Mouse (Mus musculus) heart, adult 2 months (tissue): ENCODE measurements around the gene 4930404N11Rik. TPM values are rescaled to one million over a fixed set of nuclear protein-coding genes. Genes with fewer than 3 reads are reported as not detected.
A peak's percentile ranks its signal among the peaks of the same experiment; 100 is the strongest.

Experiments used
- DNase-seq, 2 experiments: peaks; one replicate each; pipeline ENCODE4 v3.0.0; 2021
- H3K27ac ChIP-seq: fragments of 200-600 bp; 2 replicates; pipeline ENCODE4 v1.8.1; 2022
- H3K27me3 ChIP-seq: fragments of 200-500 bp; 2 replicates; pipeline ENCODE4 v1.6.1; 2012; ENCODE audit warnings: mild to moderate bottlenecking, low read length, inconsistent platforms, mixed read lengths; ENCODE audit not compliant: control insufficient read depth, insufficient read depth
- H3K36me3 ChIP-seq: fragments of 200-500 bp; 2 replicates; pipeline ENCODE4 v1.6.1; 2012; ENCODE audit warnings: low read length, inconsistent platforms; ENCODE audit not compliant: control insufficient read depth, insufficient read depth
- H3K4me1 ChIP-seq: fragments of 200-500 bp; 2 replicates; pipeline ENCODE4 v1.6.1; 2011; ENCODE audit warnings: low read length; ENCODE audit not compliant: control insufficient read depth, insufficient read depth
- H3K4me3 ChIP-seq: fragments of 200-600 bp; 2 replicates; pipeline ENCODE4 v1.8.1; 2022
- H3K79me2 ChIP-seq: fragments of 200-500 bp; replicated peaks from 2 replicates; pipeline ENCODE4 v1.6.1; 2012; ENCODE audit warnings: mild to moderate bottlenecking, inconsistent platforms, low read length, moderate library complexity, mixed read lengths; ENCODE audit not compliant: control insufficient read depth, insufficient read depth
- H3K9ac ChIP-seq: fragments of 200-500 bp; 2 replicates; pipeline ENCODE4 v1.6.1; 2012; ENCODE audit warnings: low read depth, mild to moderate bottlenecking, control low read depth, inconsistent platforms, low read length, mixed read lengths
- CTCF ChIP-seq: fragments of 200-600 bp; IDR thresholded peaks from 2 replicates; pipeline ENCODE4 v1.8.1; 2022; ENCODE audit warnings: antibody characterized with exemption, mild to moderate bottlenecking, moderate library complexity
- EP300 ChIP-seq: fragments of 200-500 bp; IDR thresholded peaks from 2 replicates; pipeline ENCODE4 v1.6.1; 2011; ENCODE audit warnings: low read depth, low read length, control low read depth; ENCODE audit not compliant: insufficient read depth
- POLR2A ChIP-seq: fragments of 200-500 bp; IDR thresholded peaks from 2 replicates; pipeline ENCODE4 v1.6.1; 2011; ENCODE audit warnings: mild to moderate bottlenecking, low read depth, low read length, control low read depth; ENCODE audit not compliant: insufficient read depth
- WGBS: fragments of 180-500 bp; shearing (Covaris S2); methylation state at CpG from one replicate; pipeline ENCODE4 v1.1.7; 2018; 5-methylcytosine and 5-hydroxymethylcytosine counted together
- intact Hi-C: fragments of 180-260 bp; cut with DNase I; formaldehyde crosslinking; loops from one replicate; pipeline ENCODE4 v1.15.1; 2025
- long read RNA-seq: library from polyadenylated mRNA; stranded (forward); transcript quantifications from one replicate; pipeline ENCODE4 v2.0.0, GENCODE M21; 2021
- polyA plus RNA-seq: library from polyadenylated mRNA; depleted of rRNA; stranded (reverse); fragments of >200 nt; gene quantifications from 2 replicates; pipeline ENCODE4 v1.2.3, GENCODE M21; 2012; rRNA removed
- total RNA-seq, 2 experiments: library from RNA; stranded (reverse); gene quantifications; 2 replicates each; pipeline ENCODE4 v1.2.3; 2021

The 4930404N11Rik gene
- total RNA-seq (1 to 10 TPM in 1 of 2 experiments, under 1 TPM in 1; 0.64 to 1.1 TPM), polyA plus RNA-seq (0.32 and 1.2 TPM in 2 replicates)
- long read RNA-seq, partial matches to known transcripts, result 1 of 1 reads
- long read RNA-seq, other reads (novel, unspliced or antisense), result 0 of 1 reads

DNA sequence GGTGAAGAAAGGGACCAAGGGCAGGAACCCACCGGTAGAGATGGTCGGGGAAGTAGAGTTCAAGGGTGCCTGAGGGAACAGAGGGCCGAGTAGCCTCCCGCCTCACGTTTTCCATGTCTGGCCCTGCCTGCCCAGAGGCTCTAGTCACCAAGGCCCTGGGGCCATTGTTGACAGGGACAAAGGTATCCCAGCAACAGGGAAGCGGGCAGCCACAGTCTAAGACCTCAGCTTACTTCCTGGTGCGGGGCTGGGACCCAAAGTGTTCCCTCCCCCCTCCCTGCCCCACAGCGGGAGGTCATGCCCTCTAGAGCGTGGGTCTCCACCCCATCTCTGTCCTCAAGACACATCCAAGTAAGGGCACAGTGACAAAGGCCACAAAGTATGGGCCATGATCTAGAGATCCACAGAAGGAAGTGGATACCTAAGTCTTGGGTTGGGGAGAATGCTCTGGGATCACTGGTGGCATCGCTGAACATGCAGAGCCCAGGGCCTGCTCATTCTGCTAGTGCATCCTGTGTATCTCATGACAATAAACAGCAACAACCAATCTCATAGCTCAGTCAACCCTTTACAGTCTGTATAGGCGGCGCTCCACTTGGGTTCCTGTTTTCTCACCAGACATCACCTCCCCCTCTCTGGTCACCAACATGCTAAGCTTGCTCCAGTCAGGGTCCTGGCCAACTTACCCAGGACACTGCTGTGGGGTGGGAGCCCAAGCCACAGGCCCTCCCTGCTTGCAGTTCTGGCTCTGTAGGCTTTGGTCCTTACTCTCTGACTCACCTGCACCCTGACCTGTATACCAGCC, at the start of gene 4930404N11Rik:
4930404N11Rik (minus strand) TSS at position 145 of the 805 bp plus-strand sequence.
- intact Hi-C loops, result no loop called here

DNA sequence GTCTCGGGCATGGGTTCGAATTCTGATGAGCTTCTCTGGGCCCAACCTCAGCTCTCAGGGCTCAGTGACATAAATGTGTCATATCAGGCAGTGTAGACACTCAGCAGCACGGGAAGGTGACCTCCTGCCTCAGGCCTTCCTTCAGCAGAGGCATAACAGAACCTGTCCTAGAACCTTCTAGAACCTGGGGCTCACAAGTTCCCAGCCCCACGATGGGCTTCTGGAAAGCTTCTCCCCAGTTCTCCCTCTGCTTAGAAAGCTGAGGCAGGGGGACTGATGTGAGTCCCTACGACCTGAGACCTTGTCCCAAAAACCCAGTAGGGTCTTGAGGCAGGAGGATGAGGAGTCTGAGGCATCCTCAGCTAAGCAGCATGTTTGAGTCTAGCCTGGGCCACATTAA, 49.5 kb upstream of the 4930404N11Rik start:
- no peak for TF ChIP-seq CTCF
- no peak for TF ChIP-seq EP300
- no peak for TF ChIP-seq POLR2A
- no peaks in the 10 kb centered on the region for H3K27me3 ChIP-seq
- DNase-seq, result no peak
- H3K4me3 ChIP-seq, result no peak overlapping the region
- H3K27ac ChIP-seq, result peak overlapping the region; percentile 91
- peaks cover 5% of the 10 kb centered on the region; the same call in 1 of the 2 replicates for H3K79me2 ChIP-seq
- H3K36me3 ChIP-seq, result peaks cover 22% of the 10 kb centered on the region
- H3K9ac ChIP-seq, result peak overlapping the region; percentile 34
- H3K4me1 ChIP-seq, result peaks cover 67% of the 10 kb centered on the region
- 71% methylated on average over 5 of the region's 5 CpGs for WGBS
- intact Hi-C loops, result loop anchor here (1.0 kb wide), 1 partner anchor 10 kb away; no protein-coding TSS in a partner anchor

More for the DNA sequence above, at the start of gene 4930404N11Rik:
- H3K27ac ChIP-seq, result no peak within 1 kb of the TSS
- peak in 1 of 2 experiments; percentile 30 for DNase-seq
- H3K4me3 ChIP-seq, result peak within 1 kb of the TSS; percentile 27; the same call in 1 of the 2 replicates
- peak within 1 kb of the TSS; percentile 25 for H3K9ac ChIP-seq
- 48% methylated on average over 12 of the region's 12 CpGs for WGBS
- no peaks in the 10 kb centered on the region for H3K27me3 ChIP-seq
- H3K79me2 ChIP-seq, result no peaks in the 10 kb centered on the region
- H3K36me3 ChIP-seq, result no peaks in the 10 kb centered on the region
- TF ChIP-seq POLR2A (no peak), CTCF (no peak), EP300 (no peak)
- H3K4me1 ChIP-seq, result peaks cover 7% of the 10 kb centered on the region

DNA sequence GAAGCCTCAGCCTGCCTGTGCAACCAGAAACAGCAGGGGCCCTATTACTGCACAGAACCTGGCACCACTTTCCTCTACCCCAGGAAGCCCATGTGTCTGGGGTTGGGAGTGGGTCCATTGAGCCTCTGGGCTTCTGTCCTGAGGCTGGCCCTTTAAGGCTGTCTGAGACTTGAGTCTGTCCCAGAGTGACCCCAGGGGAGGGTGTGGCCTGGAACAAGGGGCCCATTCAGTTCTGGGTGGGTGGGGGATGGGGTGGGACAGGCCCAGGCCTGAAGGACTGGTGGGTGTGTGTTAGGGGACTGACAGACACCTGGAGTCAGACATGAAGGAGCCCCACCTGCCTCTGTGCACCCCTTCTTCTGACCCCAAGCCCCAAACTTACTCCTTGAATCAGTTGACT, 49.1 kb upstream of the 4930404N11Rik start:
- Histone ChIP-seq H3K36me3 (peaks cover 22% of the 10 kb centered on the region), H3K4me3 (peak overlapping the region; percentile 36; the same call in 1 of the 2 replicates), H3K27ac (peak overlapping the region; percentile 91), H3K9ac (peak overlapping the region; percentile 81), H3K4me1 (peaks cover 69% of the 10 kb centered on the region), H3K27me3 (no peaks in the 10 kb centered on the region), H3K79me2 (0 out of 2 replicates have a peak, but pooled peaks cover 3% of the 10 kb centered on the region)
- peak; percentile 70 to 72 for DNase-seq
- TF ChIP-seq EP300 (no peak; the same call in 1 of the 2 replicates), POLR2A (no peak; the same call in 1 of the 2 replicates)
- intact Hi-C loops, result loop anchor here (1.0 kb wide), 1 partner anchor 11 kb away; no protein-coding TSS in a partner anchor

DNA sequence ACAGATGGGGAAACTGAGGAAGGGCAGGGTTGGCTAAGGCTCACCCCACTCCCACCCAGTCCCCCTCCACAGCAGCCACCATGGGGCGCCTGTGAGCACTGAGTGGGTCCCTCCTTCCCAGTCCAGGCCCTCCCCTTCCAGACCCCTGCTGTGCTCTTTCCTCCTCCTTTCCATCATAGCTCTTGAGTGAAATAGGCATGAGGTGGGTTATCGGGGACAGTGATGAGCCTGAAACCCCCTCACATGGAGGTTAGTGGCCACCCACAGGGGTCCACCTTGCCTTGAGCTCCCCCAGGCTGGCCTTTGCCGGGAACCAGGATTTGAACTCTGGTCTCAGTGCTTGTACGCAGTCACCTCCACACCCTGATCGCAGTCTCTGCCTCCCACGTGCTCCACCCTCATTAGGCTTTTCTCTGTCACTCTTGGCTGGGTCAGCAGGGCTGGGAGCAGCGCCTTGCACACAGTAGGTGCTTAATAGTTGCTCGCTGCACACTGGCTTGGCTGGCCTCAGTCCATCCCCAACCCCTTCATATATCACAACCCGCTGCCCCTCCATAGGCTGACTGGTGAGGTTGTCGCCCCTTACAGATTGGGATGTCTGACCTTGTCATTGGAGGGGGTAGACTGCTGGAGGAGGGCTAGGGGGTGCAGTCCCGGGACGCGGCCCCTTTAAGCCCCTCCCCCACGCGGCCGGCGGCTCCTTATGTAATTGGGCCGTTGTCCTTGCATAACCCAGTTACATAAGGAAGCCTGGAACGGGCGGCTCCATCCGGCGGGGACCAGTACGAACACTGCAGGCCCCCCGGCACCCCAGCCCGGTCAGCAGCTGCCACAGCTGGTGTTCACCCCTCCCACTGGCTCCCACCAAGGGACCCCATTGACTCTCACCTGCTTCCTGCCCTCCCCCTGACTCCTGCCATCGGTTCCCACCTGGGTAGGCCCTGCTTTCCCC, 48.0 kb upstream of the 4930404N11Rik start:
- Histone ChIP-seq H3K4me1 (peaks cover 67% of the 10 kb centered on the region), H3K27me3 (no peaks in the 10 kb centered on the region), H3K9ac (peak overlapping the region; percentile 81), H3K27ac (peak overlapping the region; percentile 91), H3K4me3 (peak overlapping the region; percentile 36; the same call in 1 of the 2 replicates), H3K36me3 (peaks cover 25% of the 10 kb centered on the region), H3K79me2 (no peaks in the 10 kb centered on the region)
- 19% methylated on average over 26 of the region's 26 CpGs for WGBS
- DNase-seq, result peak; percentile 91 to 93
- TF ChIP-seq CTCF (peak; percentile 15; the same call in 1 of the 2 replicates), EP300 (peak; percentile 99), POLR2A (peak; percentile 82)
- intact Hi-C loops, result no loop called here

- Histone ChIP-seq H3K27me3 (no peaks in the 10 kb centered on the region), H3K9ac (peak overlapping the region; percentile 68), H3K36me3 (peaks cover 33% of the 10 kb centered on the region), H3K4me1 (peaks cover 73% of the 10 kb centered on the region), H3K79me2 (no peaks in the 10 kb centered on the region), H3K27ac (peak overlapping the region; percentile 91), H3K4me3 (peak overlapping the region; percentile 29; the same call in 1 of the 2 replicates)
- WGBS, result 57% methylated on average over 16 of the region's 16 CpGs
- TF ChIP-seq CTCF, result no peak
- no peak for TF ChIP-seq EP300
- 0 out of 2 replicates have a peak, but pooled peaks have one; percentile 22 for TF ChIP-seq POLR2A
- intact Hi-C loops, result no loop called here
- DNase-seq, result peak in 1 of 2 experiments; percentile 49
Measured at GRCm38 (mm10) chr10:81412586-81413309, 47.1 kb upstream of the 4930404N11Rik start.
